Mouse (Mus musculus) neural tube, embryonic 12.5 days (tissue): ENCODE measurements at regions not wholly inside any gene's neighbourhood (a gene's known extent, or its start where the extent isn't known, plus 50 kb on each side); places are given as distances from the start of the nearest gene placed in this dataset.

Source experiments
- ATAC-seq: fragments of 200-750 bp; cut with Nextera tagmentation; 2 replicates; pipeline ENCODE4 v1.8.0; 2017; ENCODE audit warnings: low read depth, mild to moderate bottlenecking, moderate TSS enrichment, moderate library complexity; ENCODE audit not compliant: low FRiP score
- H3K27ac ChIP-seq: fragments of 300-500 bp; sonication (generic); 2 replicates; pipeline ENCODE4 v1.5.1; 2016
- H3K27me3 ChIP-seq: fragments of 300-500 bp; sonication (generic); replicated peaks from 2 replicates; pipeline ENCODE4 v1.6.1; 2016; ENCODE audit warnings: mild to moderate bottlenecking
- H3K36me3 ChIP-seq: fragments of 300-500 bp; sonication (generic); 2 replicates; pipeline ENCODE4 v1.6.1; 2016; ENCODE audit warnings: mild to moderate bottlenecking
- H3K4me1 ChIP-seq: fragments of 300-500 bp; sonication (generic); 2 replicates; pipeline ENCODE4 v1.6.1; 2016
- H3K4me2 ChIP-seq: fragments of 300-500 bp; sonication (generic); replicated peaks from 2 replicates; pipeline ENCODE4 v1.6.1; 2016; ENCODE audit warnings: mild to moderate bottlenecking
- H3K4me3 ChIP-seq: fragments of 300-500 bp; sonication (generic); 2 replicates; pipeline ENCODE4 v1.5.1; 2016
- H3K9ac ChIP-seq: fragments of 300-500 bp; sonication (generic); 2 replicates; pipeline ENCODE4 v1.6.1; 2016; ENCODE audit warnings: mild to moderate bottlenecking
- H3K9me3 ChIP-seq: fragments of 300-500 bp; sonication (generic); 2 replicates; pipeline ENCODE4 v1.6.1; 2016; ENCODE audit warnings: mild to moderate bottlenecking
- WGBS: fragments of 180-500 bp; shearing (Covaris S2); methylation state at CpG from one replicate; pipeline ENCODE4 v1.1.7; 2016; 5-methylcytosine and 5-hydroxymethylcytosine counted together

GRCm38 (mm10) chr8:103577147-103577546, 524.3 kb upstream of the Cdh5 start:
- H3K4me3 ChIP-seq: no peak overlapping the region
- H3K36me3 ChIP-seq: no peaks in the 10 kb centered on the region
- 96% methylated on average over 3 of the region's 3 CpGs for WGBS
- H3K9ac ChIP-seq: no peak overlapping the region
- no peak overlapping the region for H3K4me2 ChIP-seq
- no peaks in the 10 kb centered on the region for H3K9me3 ChIP-seq
- no peaks in the 10 kb centered on the region for H3K4me1 ChIP-seq
- no peak overlapping the region for H3K27ac ChIP-seq
- no peak for ATAC-seq
- no peaks in the 10 kb centered on the region for H3K27me3 ChIP-seq

GRCm38 (mm10) chr8:103578006-103578405, 523.4 kb upstream of the Cdh5 start:
- Histone ChIP-seq H3K27me3 (no peaks in the 10 kb centered on the region), H3K36me3 (no peaks in the 10 kb centered on the region), H3K4me2 (no peak overlapping the region), H3K27ac (no peak overlapping the region), H3K4me1 (0 out of 2 replicates have a peak, but pooled peaks cover under 1% of the 10 kb centered on the region), H3K9ac (no peak overlapping the region), H3K4me3 (no peak overlapping the region), H3K9me3 (no peaks in the 10 kb centered on the region)
- 84% methylated on average over 6 of the region's 6 CpGs for WGBS
- ATAC-seq: no peak

GRCm38 (mm10) chr8:103608291-103608690, 493.1 kb upstream of the Cdh5 start:
- H3K27ac ChIP-seq: no peak overlapping the region
- ATAC-seq: no peak
- H3K4me1 ChIP-seq: no peaks in the 10 kb centered on the region
- no peaks in the 10 kb centered on the region for H3K36me3 ChIP-seq
- H3K9me3 ChIP-seq: no peaks in the 10 kb centered on the region
- H3K4me3 ChIP-seq: no peak overlapping the region
- H3K4me2 ChIP-seq: no peak overlapping the region
- H3K9ac ChIP-seq: no peak overlapping the region
- WGBS: 91% methylated on average over 6 of the region's 6 CpGs
- no peaks in the 10 kb centered on the region for H3K27me3 ChIP-seq

- no peak overlapping the region for H3K27ac ChIP-seq
- no peaks in the 10 kb centered on the region for H3K9me3 ChIP-seq
- no peak overlapping the region for H3K9ac ChIP-seq
- 31% methylated on average over 3 of the region's 3 CpGs for WGBS
- peak; percentile 95 for ATAC-seq
- H3K27me3 ChIP-seq: 0 out of 2 replicates have a peak, but pooled peaks cover 5% of the 10 kb centered on the region
- no peak overlapping the region for H3K4me3 ChIP-seq
- H3K4me2 ChIP-seq: no peak overlapping the region
- no peaks in the 10 kb centered on the region; the same call in 1 of the 2 replicates for H3K4me1 ChIP-seq
- H3K36me3 ChIP-seq: no peaks in the 10 kb centered on the region
These were observed 477.5 kb upstream of the Cdh5 start for GRCm38 (mm10) chr8:103623781-103624434.

GRCm38 (mm10) chr8:103625166-103625890, 476.1 kb upstream of the Cdh5 start:
- Histone ChIP-seq H3K4me2 (no peak overlapping the region), H3K27me3 (0 out of 2 replicates have a peak, but pooled peaks cover 5% of the 10 kb centered on the region), H3K4me3 (no peak overlapping the region), H3K4me1 (no peaks in the 10 kb centered on the region; the same call in 1 of the 2 replicates), H3K9ac (no peak overlapping the region), H3K36me3 (no peaks in the 10 kb centered on the region), H3K27ac (no peak overlapping the region), H3K9me3 (no peaks in the 10 kb centered on the region)
- ATAC-seq: no peak
- 85% methylated on average over 7 of the region's 7 CpGs for WGBS

- 66% methylated on average over 4 of the region's 4 CpGs for whole genome bisulfite sequencing
- Histone ChIP-seq H3K4me2 (no peak overlapping the region), H3K4me3 (no peak overlapping the region), H3K4me1 (no peaks in the 10 kb centered on the region; the same call in 1 of the 2 replicates), H3K27me3 (0 out of 2 replicates have a peak, but pooled peaks cover 5% of the 10 kb centered on the region), H3K27ac (no peak overlapping the region), H3K9ac (no peak overlapping the region), H3K36me3 (no peaks in the 10 kb centered on the region), H3K9me3 (no peaks in the 10 kb centered on the region)
- no peak for ATAC-seq
These were observed 475.0 kb upstream of the Cdh5 start for GRCm38 (mm10) chr8:103626446-103626845.

- Histone ChIP-seq H3K27ac (no peak overlapping the region), H3K9me3 (no peaks in the 10 kb centered on the region), H3K4me3 (no peak overlapping the region), H3K27me3 (0 out of 2 replicates have a peak, but pooled peaks cover 2% of the 10 kb centered on the region), H3K36me3 (no peaks in the 10 kb centered on the region), H3K9ac (no peak overlapping the region), H3K4me2 (no peak overlapping the region), H3K4me1 (0 out of 2 replicates have a peak, but pooled peaks cover 7% of the 10 kb centered on the region)
- ATAC-seq: no peak
- 87% methylated on average over 6 of the region's 6 CpGs for WGBS
These were observed 468.9 kb upstream of the Cdh5 start for GRCm38 (mm10) chr8:103632543-103632942.

- Histone ChIP-seq H3K4me2 (no peak overlapping the region), H3K27ac (no peak overlapping the region)
- WGBS: 40% methylated on average over 14 of the region's 14 CpGs
These were observed 466.5 kb upstream of the Cdh5 start for GRCm38 (mm10) chr8:103634951-103635350.

GRCm38 (mm10) chr8:103643621-103644020, 457.8 kb upstream of the Cdh5 start:
- no peak overlapping the region for H3K9ac ChIP-seq
- H3K4me1 ChIP-seq: no peaks in the 10 kb centered on the region
- 90% methylated on average over 2 of the region's 2 CpGs for WGBS
- no peak overlapping the region for H3K27ac ChIP-seq
- H3K27me3 ChIP-seq: no peaks in the 10 kb centered on the region
- no peak for ATAC-seq
- no peak overlapping the region for H3K4me3 ChIP-seq
- H3K9me3 ChIP-seq: no peaks in the 10 kb centered on the region
- H3K36me3 ChIP-seq: no peaks in the 10 kb centered on the region
- H3K4me2 ChIP-seq: no peak overlapping the region

More at GRCm38 (mm10) chr8:103634951-103635350, 466.5 kb upstream of the Cdh5 start:
- 0 out of 2 replicates have a peak, but pooled peaks cover 7% of the 10 kb centered on the region for H3K4me1 ChIP-seq
- no peak overlapping the region for H3K4me3 ChIP-seq
- H3K36me3 ChIP-seq: no peaks in the 10 kb centered on the region
- H3K9ac ChIP-seq: no peak overlapping the region
- H3K9me3 ChIP-seq: no peaks in the 10 kb centered on the region
- ATAC-seq: no peak
- no peaks in the 10 kb centered on the region for H3K27me3 ChIP-seq

GRCm38 (mm10) chr8:103644106-103644505, 457.3 kb upstream of the Cdh5 start:
- 75% methylated on average over 6 of the region's 6 CpGs for whole genome bisulfite sequencing
- H3K36me3 ChIP-seq: no peaks in the 10 kb centered on the region
- no peak overlapping the region for H3K4me2 ChIP-seq
- no peaks in the 10 kb centered on the region for H3K9me3 ChIP-seq
- no peaks in the 10 kb centered on the region for H3K4me1 ChIP-seq
- no peaks in the 10 kb centered on the region for H3K27me3 ChIP-seq
- H3K9ac ChIP-seq: no peak overlapping the region
- no peak overlapping the region for H3K27ac ChIP-seq
- no peak overlapping the region for H3K4me3 ChIP-seq
- ATAC-seq: no peak

GRCm38 (mm10) chr8:103644845-103645244, 456.6 kb upstream of the Cdh5 start:
- 89% methylated on average over 3 of the region's 3 CpGs for WGBS
- Histone ChIP-seq H3K9ac (no peak overlapping the region), H3K27me3 (no peaks in the 10 kb centered on the region), H3K36me3 (no peaks in the 10 kb centered on the region), H3K9me3 (no peaks in the 10 kb centered on the region), H3K4me3 (no peak overlapping the region), H3K4me2 (no peak overlapping the region), H3K4me1 (no peaks in the 10 kb centered on the region), H3K27ac (no peak overlapping the region)
- ATAC-seq: no peak

GRCm38 (mm10) chr8:103664796-103665195, 436.6 kb upstream of the Cdh5 start:
- no peaks in the 10 kb centered on the region for H3K27me3 ChIP-seq
- H3K4me1 ChIP-seq: no peaks in the 10 kb centered on the region
- no peak overlapping the region for H3K27ac ChIP-seq
- H3K4me2 ChIP-seq: no peak overlapping the region
- H3K36me3 ChIP-seq: no peaks in the 10 kb centered on the region
- WGBS: 85% methylated on average over 1 of the region's 1 CpGs
- no peak overlapping the region for H3K9ac ChIP-seq
- no peak for ATAC-seq
- H3K4me3 ChIP-seq: no peak overlapping the region
- H3K9me3 ChIP-seq: no peaks in the 10 kb centered on the region
